Mouse (Mus musculus) embryo, embryonic 11.5 days (tissue): Measurements from ENCODE around the gene Fstl5.

Source experiments
- DNase-seq: peaks from one replicate; pipeline ENCODE4 v3.0.0-alpha.2; 2012; ENCODE audit warnings: low read depth, low spot score

Fstl5 gene

DNA sequence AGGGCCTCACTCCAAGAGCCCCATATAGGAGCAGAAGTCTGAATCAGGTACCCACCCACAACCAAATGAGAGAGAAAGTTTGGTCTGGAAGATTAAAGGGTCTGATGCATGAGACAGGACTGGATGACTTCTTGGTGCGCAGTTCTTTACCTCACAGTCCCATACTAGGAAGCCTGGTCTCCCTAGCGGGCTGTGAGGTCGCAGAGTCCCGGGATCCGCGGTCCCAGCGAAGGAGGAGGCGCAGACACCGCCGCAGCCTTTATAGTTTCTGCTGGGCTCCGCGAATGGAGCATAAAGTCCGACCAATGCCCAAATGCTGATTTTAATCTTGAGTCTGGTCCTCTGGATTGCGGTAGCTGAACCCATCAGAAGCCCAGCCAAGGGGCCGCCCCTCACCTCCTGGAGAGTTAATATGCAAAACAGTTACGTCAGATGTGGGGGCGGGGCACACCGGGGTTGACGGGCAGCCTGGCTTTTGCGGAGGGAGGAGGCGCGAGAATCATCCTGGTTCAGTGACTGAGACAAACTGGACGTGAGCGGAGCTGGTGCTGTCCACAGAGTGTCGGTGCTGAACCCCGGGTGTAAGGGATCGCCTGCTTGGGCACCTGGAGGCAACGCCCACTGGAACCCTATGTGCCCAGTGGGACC is at the start of gene Fstl5:
TSS of gene Fstl5 (plus strand) at position 211 of the 648 bp plus-strand sequence.
- peak; percentile 81 for DNase-seq

DNA sequence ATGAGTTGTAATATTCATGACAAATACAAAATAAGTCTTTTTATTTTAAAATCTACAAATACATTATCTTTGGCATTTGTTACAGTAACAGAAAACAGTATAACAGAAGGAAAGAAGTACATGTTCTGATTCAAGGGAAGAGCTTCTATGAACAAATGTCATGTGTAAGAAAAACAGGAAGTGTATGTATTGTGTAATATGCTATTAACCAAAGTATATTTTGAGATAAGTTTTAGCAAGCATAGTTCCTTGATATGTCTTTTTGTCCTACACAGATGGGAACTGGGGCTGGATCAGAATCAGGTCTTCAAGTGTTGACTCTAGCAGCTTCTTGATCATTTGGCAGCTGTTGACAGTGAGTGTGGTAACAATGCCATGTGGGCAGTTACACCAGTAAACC is 48.5 kb upstream of the Fstl5 start:
- DNase-seq = no peak

GRCm38 (mm10) chr3:76051124-76051523 is 22.9 kb upstream of the Fstl5 start:
- no peak for DNase-seq

- DNase-seq = no peak
Measured at GRCm38 (mm10) chr3:76061996-76062395, 12.1 kb upstream of the Fstl5 start.

DNA sequence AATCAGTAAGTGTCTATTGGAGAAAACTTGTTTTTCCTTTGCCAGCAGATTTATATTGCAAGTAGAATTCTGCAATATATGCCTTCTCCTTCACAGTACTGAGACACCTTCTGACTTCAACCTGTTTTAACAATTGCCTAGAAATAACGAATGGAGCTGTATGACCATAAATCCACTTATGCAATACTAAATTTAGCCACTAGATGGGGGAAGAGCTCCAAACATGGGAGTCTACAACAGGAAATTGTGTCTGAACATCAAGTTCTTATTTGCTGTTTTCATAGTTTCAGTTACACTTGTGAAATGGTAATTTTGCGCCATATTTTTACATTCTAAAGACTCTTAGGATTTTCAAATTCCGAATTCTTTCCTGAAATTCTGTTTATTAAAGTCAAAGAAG is 6.2 kb upstream of the Fstl5 start:
- DNase-seq = peak; percentile 62

- peak; percentile 11 for DNase-seq
Measured at GRCm38 (mm10) chr3:76072826-76073225, 1.2 kb upstream of the Fstl5 start.

DNA sequence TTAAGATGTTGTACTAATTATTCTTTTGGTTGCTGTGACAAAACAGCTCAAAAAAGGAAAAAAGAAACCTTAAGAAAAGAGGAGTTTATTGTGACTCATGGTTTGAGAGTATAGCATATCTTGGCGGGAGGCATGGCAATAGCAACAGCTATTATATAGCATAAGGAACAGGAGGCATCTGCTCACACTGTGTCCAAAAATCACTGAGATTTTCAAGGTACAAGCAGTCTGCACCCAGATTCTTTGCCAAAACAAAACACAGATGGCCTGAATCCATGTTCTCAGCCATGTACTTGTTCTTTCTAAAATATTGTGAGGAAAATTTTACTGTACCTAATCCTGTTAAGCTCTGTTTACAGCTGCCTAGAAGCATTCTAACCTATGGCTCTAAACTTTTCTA is 66.4 kb downstream of the Fstl5 start:
- no peak for DNase-seq

DNA sequence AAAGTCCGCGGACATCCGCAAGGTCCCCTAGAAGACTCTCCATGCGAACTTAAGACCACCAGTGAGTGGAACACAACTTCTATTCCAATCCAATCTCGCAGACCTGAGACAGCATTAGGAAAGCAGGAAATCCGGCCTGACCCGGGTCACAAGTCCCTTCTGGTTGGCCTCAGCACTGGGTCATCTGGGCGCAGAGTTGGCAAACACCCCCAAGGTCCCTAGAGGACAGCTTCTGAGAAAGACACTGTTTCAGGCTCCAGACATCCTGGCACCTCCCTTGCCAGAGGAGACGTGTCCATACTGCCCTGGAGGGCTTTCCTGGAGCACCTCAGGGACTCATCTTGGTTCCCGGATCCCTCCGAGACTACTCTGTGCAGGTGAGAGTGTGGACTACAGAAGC is 73.8 kb downstream of the Fstl5 start:
- no peak for DNase-seq

GRCm38 (mm10) chr3:76238834-76239233 is 164.8 kb downstream of the Fstl5 start:
- DNase-seq = no peak

- DNase-seq = no peak
Measured at GRCm38 (mm10) chr3:76251385-76251784, 177.3 kb downstream of the Fstl5 start.

DNA sequence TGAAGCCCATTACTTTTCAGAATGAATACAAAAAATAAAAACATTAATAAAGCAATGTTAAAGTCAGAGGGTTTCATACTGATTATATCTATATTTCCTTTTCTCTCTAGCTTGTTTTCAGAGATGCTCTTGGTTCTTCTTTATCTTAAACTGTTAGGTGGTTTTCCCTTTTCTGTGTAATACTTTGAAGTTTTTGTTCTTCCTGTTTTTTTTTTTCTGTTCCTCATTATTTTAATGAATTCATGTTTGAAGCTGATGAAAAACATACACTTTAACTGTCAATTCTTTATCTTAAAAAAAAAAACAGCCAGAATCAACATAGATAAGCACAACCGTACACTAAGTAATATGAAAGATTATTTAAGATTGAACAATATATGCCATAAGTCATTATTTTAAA is 218.9 kb downstream of the Fstl5 start:
- DNase-seq = no peak

GRCm38 (mm10) chr3:76294394-76294793 is 220.3 kb downstream of the Fstl5 start:
- no peak for DNase-seq

DNA sequence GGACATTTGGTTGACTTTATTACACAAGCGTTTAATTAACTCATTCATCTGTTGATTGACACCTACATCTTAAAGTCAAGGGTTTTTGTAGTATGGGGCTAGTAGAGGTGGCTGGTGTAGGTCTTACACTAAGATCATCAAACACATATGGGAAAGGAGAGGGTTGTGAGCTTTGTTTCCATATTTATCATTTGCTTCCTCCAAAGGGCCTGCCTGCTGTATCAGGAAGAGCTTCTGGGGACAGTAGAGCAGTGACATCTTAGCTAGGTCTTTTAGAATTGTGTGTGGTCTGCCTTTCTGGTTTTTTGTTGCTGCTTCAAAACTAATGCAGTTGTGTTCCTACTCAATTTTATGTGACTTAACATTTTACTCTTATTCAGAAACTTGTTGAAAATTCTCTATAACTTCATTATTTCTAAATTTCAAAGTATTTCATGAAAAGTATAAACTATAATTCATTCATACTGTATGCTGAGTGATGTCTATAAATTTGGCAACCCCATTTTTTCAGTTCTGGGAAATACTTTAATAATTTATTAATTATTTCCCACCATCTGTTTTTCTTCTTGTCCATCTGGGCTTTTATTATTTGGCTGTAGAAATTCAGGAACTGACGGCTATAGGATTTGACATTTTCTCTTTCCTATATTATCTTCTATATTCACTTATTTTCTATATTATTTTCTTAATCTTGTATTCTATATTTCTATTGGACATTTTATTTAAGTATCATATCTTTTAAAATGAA is 227.1 kb downstream of the Fstl5 start:
- DNase-seq = no peak

GRCm38 (mm10) chr3:76316991-76317390 is 242.9 kb downstream of the Fstl5 start:
- DNase-seq = no peak

DNA sequence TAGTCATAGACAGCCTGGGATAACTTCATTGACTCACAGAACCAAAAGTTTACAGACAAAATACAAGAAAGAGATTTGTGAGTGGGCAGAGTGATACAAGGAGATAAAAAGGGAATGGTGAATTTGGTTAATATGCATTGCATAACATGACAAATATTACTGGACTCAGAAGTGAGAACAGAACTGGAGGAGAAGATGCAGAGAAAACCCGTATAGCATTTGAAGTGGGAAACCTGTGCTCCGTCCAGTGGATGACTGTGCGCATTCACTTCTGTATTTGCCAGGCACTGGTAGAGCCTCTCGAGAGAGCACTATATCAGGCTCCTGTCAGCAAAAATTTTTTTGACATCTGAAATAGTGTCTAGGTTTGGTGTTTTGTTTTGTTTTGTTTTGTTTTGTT is 245.5 kb downstream of the Fstl5 start:
- DNase-seq = no peak

- DNase-seq = no peak
Measured at GRCm38 (mm10) chr3:76322431-76322830, 248.4 kb downstream of the Fstl5 start.

DNA sequence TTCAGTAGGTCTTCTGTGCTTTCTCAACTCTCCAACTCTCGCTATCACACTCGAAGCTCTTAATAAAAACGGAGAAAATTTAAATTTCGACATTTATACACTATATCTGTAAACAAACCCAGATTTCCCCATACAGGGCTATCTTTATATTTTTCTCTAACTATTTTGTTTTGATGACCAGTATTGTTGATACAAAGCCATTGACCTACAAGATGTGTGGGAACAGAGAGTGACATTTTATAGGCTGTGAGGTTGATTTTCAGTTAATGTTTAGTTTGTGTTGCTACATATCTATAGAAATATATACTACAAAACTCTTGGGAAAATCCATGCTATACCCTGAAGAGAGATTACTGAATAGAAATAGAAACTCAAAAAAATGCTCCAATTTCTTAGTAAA is 262.9 kb downstream of the Fstl5 start:
- DNase-seq = no peak

- no peak for DNase-seq
Measured at GRCm38 (mm10) chr3:76367000-76367399, 292.9 kb downstream of the Fstl5 start.

- DNase-seq = no peak
Measured at GRCm38 (mm10) chr3:76369910-76370309, 295.8 kb downstream of the Fstl5 start.

- DNase-seq = no peak
Measured at GRCm38 (mm10) chr3:76428775-76429372, 354.8 kb downstream of the Fstl5 start.

GRCm38 (mm10) chr3:76467229-76467874 is 393.3 kb downstream of the Fstl5 start:
- no peak for DNase-seq

DNA sequence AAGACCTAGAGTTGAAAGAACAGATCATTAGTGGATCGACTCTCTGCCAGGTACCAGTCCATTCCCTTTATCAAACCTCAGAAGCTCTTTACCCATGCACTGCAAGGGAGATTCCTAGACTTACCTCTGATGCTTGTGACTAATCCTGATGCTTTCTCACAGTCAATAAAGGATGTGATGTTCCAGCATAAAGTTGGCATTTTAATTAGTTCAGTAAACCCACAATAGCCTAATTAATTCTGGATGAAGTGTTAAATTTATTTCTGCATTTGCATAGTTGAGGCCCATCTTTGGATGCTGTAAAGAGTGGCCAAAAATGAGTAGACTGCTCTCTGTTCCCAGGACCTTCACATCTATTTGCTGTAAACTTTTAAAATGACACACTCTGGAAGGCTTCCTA is 394.1 kb downstream of the Fstl5 start:
- DNase-seq = no peak
